Mouse (Mus musculus): ENCODE results near the gene Gm20696. TPM values are rescaled to one million over a fixed set of nuclear protein-coding genes. Genes with fewer than 3 reads are reported as not detected.

The Gm20696 gene
- polyA plus RNA-seq, 1 experiment from 2014 or later, result 5.3 TPM

- H3K4me3 ChIP-seq (ENCODE audit: low read depth, low read length), result no peak overlapping the region
- no peak overlapping the region for H3K27ac ChIP-seq (ENCODE audit: low read depth, low read length)
- H3K36me3 ChIP-seq (ENCODE audit: control insufficient read depth, insufficient read depth, low read length), result no peaks in the 10 kb centered on the region
- H3K4me1 ChIP-seq (replicated peaks; ENCODE audit: control insufficient read depth, insufficient read depth, low read length), result peaks cover 9% of the 10 kb centered on the region; the same call in 1 of the 2 replicates
- H3K4me2 ChIP-seq (ENCODE audit: low read depth, low read length, severe bottlenecking), result no peak overlapping the region
- no peak for DNase-seq (ENCODE audit: low spot score)
- H3K9ac ChIP-seq (ENCODE audit: low read length), result no peak overlapping the region
- H3K27me3 ChIP-seq (ENCODE audit: control insufficient read depth, insufficient read depth, low read length), result no peaks in the 10 kb centered on the region
- WGBS, result 79% methylated on average over 7 of the region's 7 CpGs
- no peak for ATAC-seq (replicated peaks; ENCODE audit: low FRiP score)
- no peaks in the 10 kb centered on the region for H3K9me3 ChIP-seq (ENCODE audit: control insufficient read depth, low read length)
Observed at GRCm38 (mm10) chr6:99271741-99272140, 394.9 kb downstream of the Gm20696 start.

- ATAC-seq (replicated peaks; ENCODE audit: low FRiP score) (no peak), DNase-seq (ENCODE audit: low spot score) (no peak)
- Histone ChIP-seq H3K4me1 (replicated peaks; ENCODE audit: control insufficient read depth, insufficient read depth, low read length) (peaks cover 24% of the 10 kb centered on the region), H3K4me3 (ENCODE audit: low read depth, low read length) (no peak overlapping the region), H3K9me3 (ENCODE audit: control insufficient read depth, low read length) (no peaks in the 10 kb centered on the region), H3K27me3 (ENCODE audit: control insufficient read depth, insufficient read depth, low read length) (no peaks in the 10 kb centered on the region), H3K36me3 (ENCODE audit: control insufficient read depth, insufficient read depth, low read length) (no peaks in the 10 kb centered on the region), H3K27ac (ENCODE audit: low read depth, low read length) (no peak overlapping the region), H3K4me2 (ENCODE audit: low read depth, low read length, severe bottlenecking) (no peak overlapping the region), H3K9ac (ENCODE audit: low read length) (no peak overlapping the region)
- 79% methylated on average over 6 of the region's 6 CpGs for WGBS
Observed at GRCm38 (mm10) chr6:99269921-99270320, 396.7 kb downstream of the Gm20696 start.

- no peak overlapping the region for H3K27ac ChIP-seq (ENCODE audit: low read depth, low read length)
- peaks cover 2% of the 10 kb centered on the region; the same call in 1 of the 2 replicates for H3K27me3 ChIP-seq (ENCODE audit: control insufficient read depth, insufficient read depth, low read length)
- H3K9ac ChIP-seq (ENCODE audit: low read length), result no peak overlapping the region
- H3K4me1 ChIP-seq (replicated peaks; ENCODE audit: control insufficient read depth, insufficient read depth, low read length), result peaks cover 35% of the 10 kb centered on the region
- H3K9me3 ChIP-seq (ENCODE audit: control insufficient read depth, low read length), result no peaks in the 10 kb centered on the region
- H3K4me2 ChIP-seq (ENCODE audit: low read depth, low read length, severe bottlenecking), result no peak overlapping the region
- WGBS, result 55% methylated on average over 20 of the region's 20 CpGs
- no peaks in the 10 kb centered on the region for H3K36me3 ChIP-seq (ENCODE audit: control insufficient read depth, insufficient read depth, low read length)
- DNase-seq (ENCODE audit: low spot score) (no peak), ATAC-seq (replicated peaks; ENCODE audit: low FRiP score) (peak; percentile 9; the same call in 1 of the 2 replicates)
- no peak overlapping the region for H3K4me3 ChIP-seq (ENCODE audit: low read depth, low read length)
Observed at GRCm38 (mm10) chr6:99268171-99269061, 398.2 kb downstream of the Gm20696 start.

- Histone ChIP-seq H3K4me3 (ENCODE audit: low read depth, low read length) (no peak overlapping the region), H3K4me1 (replicated peaks; ENCODE audit: control insufficient read depth, insufficient read depth, low read length) (peaks cover 41% of the 10 kb centered on the region), H3K27me3 (ENCODE audit: control insufficient read depth, insufficient read depth, low read length) (peaks cover 2% of the 10 kb centered on the region; the same call in 1 of the 2 replicates), H3K27ac (ENCODE audit: low read depth, low read length) (peak overlapping the region; percentile 31; the same call in 1 of the 2 replicates), H3K9me3 (ENCODE audit: control insufficient read depth, low read length) (no peaks in the 10 kb centered on the region), H3K36me3 (ENCODE audit: control insufficient read depth, insufficient read depth, low read length) (no peaks in the 10 kb centered on the region), H3K9ac (ENCODE audit: low read length) (peak overlapping the region; percentile 37), H3K4me2 (ENCODE audit: low read depth, low read length, severe bottlenecking) (peak overlapping the region; percentile 20; the same call in 1 of the 2 replicates)
- 0 out of 2 replicates have a peak, but pooled peaks have one; percentile 36 for ATAC-seq (replicated peaks; ENCODE audit: low FRiP score)
- 9% methylated on average over 13 of the region's 13 CpGs for WGBS
- peak; percentile 54 for DNase-seq (ENCODE audit: low spot score)
Observed at GRCm38 (mm10) chr6:99265945-99266656, 400.5 kb downstream of the Gm20696 start.

- no peak for DNase-seq (ENCODE audit: low spot score)
- H3K27me3 ChIP-seq (ENCODE audit: control insufficient read depth, insufficient read depth, low read length), result peaks cover 2% of the 10 kb centered on the region; the same call in 1 of the 2 replicates
- ATAC-seq (replicated peaks; ENCODE audit: low FRiP score), result no peak
- H3K4me1 ChIP-seq (replicated peaks; ENCODE audit: control insufficient read depth, insufficient read depth, low read length), result peaks cover 41% of the 10 kb centered on the region
- H3K4me2 ChIP-seq (ENCODE audit: low read depth, low read length, severe bottlenecking), result no peak overlapping the region
- H3K27ac ChIP-seq (ENCODE audit: low read depth, low read length), result no peak overlapping the region
- H3K36me3 ChIP-seq (ENCODE audit: control insufficient read depth, insufficient read depth, low read length), result no peaks in the 10 kb centered on the region
- WGBS, result 27% methylated on average over 4 of the region's 4 CpGs
- no peaks in the 10 kb centered on the region for H3K9me3 ChIP-seq (ENCODE audit: control insufficient read depth, low read length)
- H3K4me3 ChIP-seq (ENCODE audit: low read depth, low read length), result no peak overlapping the region
- no peak overlapping the region for H3K9ac ChIP-seq (ENCODE audit: low read length)
Observed at GRCm38 (mm10) chr6:99265173-99265572, 401.4 kb downstream of the Gm20696 start.

- Histone ChIP-seq H3K4me1 (replicated peaks; ENCODE audit: control insufficient read depth, insufficient read depth, low read length) (peaks cover 41% of the 10 kb centered on the region), H3K4me2 (ENCODE audit: low read depth, low read length, severe bottlenecking) (no peak overlapping the region), H3K36me3 (ENCODE audit: control insufficient read depth, insufficient read depth, low read length) (no peaks in the 10 kb centered on the region), H3K4me3 (ENCODE audit: low read depth, low read length) (no peak overlapping the region), H3K9ac (ENCODE audit: low read length) (no peak overlapping the region), H3K27me3 (ENCODE audit: control insufficient read depth, insufficient read depth, low read length) (peaks cover 2% of the 10 kb centered on the region; the same call in 1 of the 2 replicates), H3K27ac (ENCODE audit: low read depth, low read length) (no peak overlapping the region), H3K9me3 (ENCODE audit: control insufficient read depth, low read length) (no peaks in the 10 kb centered on the region)
- ATAC-seq (replicated peaks; ENCODE audit: low FRiP score) (no peak), DNase-seq (ENCODE audit: low spot score) (no peak)
- WGBS, result 27% methylated on average over 13 of the region's 13 CpGs
Observed at GRCm38 (mm10) chr6:99264192-99265093, 402.2 kb downstream of the Gm20696 start.

- no peaks in the 10 kb centered on the region for H3K36me3 ChIP-seq (ENCODE audit: control insufficient read depth, insufficient read depth, low read length)
- WGBS, result 49% methylated on average over 2 of the region's 2 CpGs
- H3K27me3 ChIP-seq (ENCODE audit: control insufficient read depth, insufficient read depth, low read length), result peaks cover 2% of the 10 kb centered on the region; the same call in 1 of the 2 replicates
- H3K9ac ChIP-seq (ENCODE audit: low read length), result no peak overlapping the region
- H3K27ac ChIP-seq (ENCODE audit: low read depth, low read length), result no peak overlapping the region
- ATAC-seq (replicated peaks; ENCODE audit: low FRiP score) (no peak), DNase-seq (ENCODE audit: low spot score) (no peak)
- no peak overlapping the region for H3K4me3 ChIP-seq (ENCODE audit: low read depth, low read length)
- no peak overlapping the region for H3K4me2 ChIP-seq (ENCODE audit: low read depth, low read length, severe bottlenecking)
- no peaks in the 10 kb centered on the region for H3K9me3 ChIP-seq (ENCODE audit: control insufficient read depth, low read length)
- peaks cover 40% of the 10 kb centered on the region for H3K4me1 ChIP-seq (replicated peaks; ENCODE audit: control insufficient read depth, insufficient read depth, low read length)
Observed at GRCm38 (mm10) chr6:99263886-99264185, 402.8 kb downstream of the Gm20696 start.

Data from forebrain, embryonic 11.5 days (tissue).